Mouse (Mus musculus) kidney, postnatal 4 days (tissue): Measurements from ENCODE around the gene Ccdc184.

Source experiments
- DNase-seq, 2 experiments: peaks; one replicate each; pipeline ENCODE4 v3.0.0; 2021; ENCODE audit warnings: mixed read lengths in 2 of 2

The Ccdc184 gene

GRCm38 (mm10) chr15:98157253-98157652, 9.7 kb upstream of the Ccdc184 start:
- DNase-seq, result no peak

- DNase-seq, result no peak
Measured at GRCm38 (mm10) chr15:98161026-98161805, 5.7 kb upstream of the Ccdc184 start.

- DNase-seq, result no peak
Measured at GRCm38 (mm10) chr15:98162561-98162960, 4.4 kb upstream of the Ccdc184 start.

- no peak for DNase-seq
Measured at GRCm38 (mm10) chr15:98165525-98165924, 1.4 kb upstream of the Ccdc184 start, which contains the start of gene Asb8. Asb8 (minus strand) TSS chr15:98165625.

- peak; percentile 77 to 83 for DNase-seq
Measured at GRCm38 (mm10) chr15:98167645-98168621, 975 bp downstream of the Ccdc184 start.

- no peak for DNase-seq
Measured at GRCm38 (mm10) chr15:98168622-98169004, 1.7 kb downstream of the Ccdc184 start.

GRCm38 (mm10) chr15:98170365-98170764, 3.4 kb downstream of the Ccdc184 start:
- DNase-seq, result peak in 1 of 2 experiments; percentile 18

- no peak for DNase-seq
Measured at GRCm38 (mm10) chr15:98170917-98171316, 4.0 kb downstream of the Ccdc184 start.

GRCm38 (mm10) chr15:98172113-98172512, 5.2 kb downstream of the Ccdc184 start:
- no peak for DNase-seq

GRCm38 (mm10) chr15:98173821-98174220, 6.9 kb downstream of the Ccdc184 start:
- peak; percentile 21 to 43 for DNase-seq

GRCm38 (mm10) chr15:98177320-98177719, 10.4 kb downstream of the Ccdc184 start:
- DNase-seq, result no peak

GRCm38 (mm10) chr15:98180567-98181131, 13.7 kb downstream of the Ccdc184 start:
- DNase-seq, result no peak

GRCm38 (mm10) chr15:98181132-98181711, 14.3 kb downstream of the Ccdc184 start:
- peak; percentile 95 to 96 for DNase-seq

GRCm38 (mm10) chr15:98181856-98182570, 15.1 kb downstream of the Ccdc184 start:
- DNase-seq, result no peak

- DNase-seq, result no peak
Measured at GRCm38 (mm10) chr15:98184456-98184855, 17.5 kb downstream of the Ccdc184 start.

GRCm38 (mm10) chr15:98195442-98195841, 28.5 kb downstream of the Ccdc184 start, which contains the start of gene Olfr288:
Olfr288 (minus strand) TSS chr15:98195542.
- DNase-seq, result no peak

GRCm38 (mm10) chr15:98209676-98210075, 42.7 kb downstream of the Ccdc184 start:
- DNase-seq, result peak; percentile 4 to 23

GRCm38 (mm10) chr15:98213336-98213870, 46.4 kb downstream of the Ccdc184 start:
- peak; percentile 3 to 7 for DNase-seq

- peak in 1 of 2 experiments; percentile 3 for DNase-seq
Measured at GRCm38 (mm10) chr15:98214130-98214529, 47.2 kb downstream of the Ccdc184 start.
